Mouse (Mus musculus) lung, postnatal 36 days (tissue): ENCODE data around the gene Fcer2a.

ENCODE experiments used
- DNase-seq: peaks from one replicate; pipeline ENCODE4 v3.0.0; 2022; ENCODE audit warnings: mixed read lengths

The Fcer2a gene

DNA sequence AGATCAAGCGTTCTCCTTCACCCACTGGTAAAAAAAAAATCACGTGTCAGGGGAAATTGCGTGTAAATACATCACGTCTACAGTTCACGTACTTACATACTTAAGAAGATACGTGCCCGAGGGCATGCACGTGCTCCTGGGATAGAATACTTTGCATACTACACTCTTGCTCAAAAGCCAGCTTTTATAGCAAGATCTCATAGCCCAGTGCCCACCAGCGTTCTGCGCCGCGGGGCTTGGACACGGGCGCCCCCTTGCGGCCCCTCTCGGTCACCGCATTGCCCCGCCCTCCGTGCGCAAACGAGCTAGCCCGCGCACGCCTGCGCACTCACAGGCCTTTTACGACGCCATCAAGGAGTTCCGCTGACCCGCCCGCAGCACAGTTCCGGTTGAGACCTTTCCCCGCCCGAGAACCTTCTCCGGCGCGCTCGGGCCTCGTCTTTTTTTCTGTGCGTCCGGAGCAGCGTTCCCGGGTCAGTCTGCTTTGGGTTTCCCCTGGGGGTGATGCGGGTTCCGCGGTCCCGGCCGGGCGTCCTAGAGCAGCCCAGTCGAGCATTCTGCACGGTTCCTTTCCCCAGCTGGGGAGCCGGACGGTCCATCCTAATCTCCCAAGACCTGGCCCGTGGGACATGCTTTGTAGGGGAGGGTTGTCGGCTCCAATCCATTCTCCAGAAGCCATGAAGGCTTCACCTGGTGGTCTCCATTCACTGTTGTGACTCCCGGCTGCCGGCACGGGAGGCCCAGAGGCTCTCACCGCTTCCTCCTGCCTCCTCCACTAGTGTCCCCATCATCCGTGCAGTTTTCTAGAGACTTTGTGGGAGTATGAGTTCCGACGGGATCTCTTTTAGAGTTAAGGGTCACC lies 17.6 kb downstream of the Fcer2a start, which contains the start of gene Trappc5:
TSS of gene Trappc5 (plus strand) at position 169 of the 862 bp plus-strand sequence.
- DNase-seq, result peak; percentile 95

DNA sequence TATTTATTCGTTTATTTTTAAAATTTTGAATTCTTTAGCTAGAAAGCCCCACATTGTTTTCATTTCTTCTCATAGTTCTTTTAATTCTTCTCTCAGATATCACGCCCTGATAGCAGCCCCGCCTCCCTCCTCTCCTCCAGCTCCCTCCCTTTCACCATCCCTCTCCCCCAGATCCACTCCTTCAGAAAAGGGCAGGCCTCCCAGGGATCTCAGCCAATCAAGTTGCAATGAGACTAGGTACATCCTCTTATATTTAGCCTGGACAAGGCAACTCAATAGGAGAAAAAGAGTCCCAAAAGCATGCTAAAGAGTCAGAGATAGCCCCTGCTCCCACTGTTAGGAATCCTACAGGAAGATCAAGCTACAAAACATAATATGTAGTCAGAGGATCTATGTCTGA lies 19.3 kb downstream of the Fcer2a start:
- no peak for DNase-seq

DNA sequence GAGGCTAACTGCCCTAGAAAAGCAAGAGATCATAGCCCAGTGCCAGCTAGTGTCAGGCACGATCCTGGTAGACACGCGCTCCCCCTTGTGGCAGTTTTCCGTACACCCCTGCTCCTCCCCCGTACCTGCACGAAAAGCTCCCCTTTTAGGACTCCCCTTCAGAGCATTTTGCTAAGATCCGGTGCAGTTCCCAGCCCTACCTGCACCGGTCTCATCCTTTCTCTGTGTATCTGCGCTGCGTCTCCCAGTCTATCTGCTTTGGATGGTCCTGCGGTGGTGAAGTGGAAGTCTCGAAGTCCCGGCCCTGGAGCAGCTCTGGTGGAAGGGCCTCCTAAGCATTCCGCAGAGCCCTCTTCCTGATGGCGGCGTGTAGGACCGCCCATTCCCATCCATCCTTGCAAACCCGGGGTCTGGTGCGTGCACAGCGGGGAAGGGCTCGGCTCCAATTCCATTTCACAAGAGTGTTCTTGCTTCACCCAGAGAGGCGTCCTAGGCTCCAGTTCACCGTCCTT lies 21.9 kb downstream of the Fcer2a start, which contains the start of gene Fcor:
TSS of gene Fcor (minus strand) at position 383 of the 512 bp plus-strand sequence.
- peak; percentile 92 for DNase-seq

DNA sequence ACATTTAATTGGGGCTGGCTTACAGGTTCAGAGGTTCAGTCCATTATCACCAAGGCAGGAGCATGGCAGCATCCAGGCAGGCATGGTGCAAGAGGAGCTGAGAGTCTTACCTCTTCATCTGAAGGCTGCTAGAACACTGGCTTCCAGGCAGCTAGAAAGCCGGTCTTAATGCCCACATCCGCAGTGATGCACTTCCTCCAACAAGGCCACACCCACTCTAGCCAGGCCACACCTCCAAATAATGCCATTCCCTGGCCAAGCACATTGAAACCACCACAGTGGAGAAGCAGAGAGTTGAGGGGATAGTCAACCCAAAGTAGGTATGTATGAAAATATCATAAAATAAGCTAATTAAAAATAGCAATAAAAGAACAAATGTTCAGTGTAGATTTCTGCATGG lies 23.6 kb downstream of the Fcer2a start:
- DNase-seq, result peak; percentile 80

DNA sequence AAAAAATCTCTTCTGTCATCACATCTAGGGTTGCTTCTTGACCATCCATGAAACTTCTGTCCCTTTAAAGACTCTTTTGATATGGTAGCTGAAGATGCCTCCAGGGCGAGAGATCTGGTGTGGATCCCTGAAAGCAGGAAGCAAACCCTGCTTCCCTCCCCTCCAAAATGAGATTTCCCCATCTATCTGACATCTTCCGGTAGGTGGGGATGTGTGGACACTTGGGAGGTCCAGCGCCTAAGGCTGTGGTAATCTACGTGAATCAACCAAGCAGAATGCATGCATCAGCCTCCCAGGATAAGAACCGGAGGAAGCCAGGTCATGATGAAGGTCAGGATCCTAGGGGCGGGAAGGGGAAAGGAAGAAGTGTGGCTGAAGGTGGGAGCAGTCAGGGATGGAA lies 28.5 kb downstream of the Fcer2a start, which contains the start of gene Mcemp1:
TSS of gene Mcemp1 (plus strand) at position 248 of the 400 bp plus-strand sequence.
- peak; percentile 59 for DNase-seq

DNA sequence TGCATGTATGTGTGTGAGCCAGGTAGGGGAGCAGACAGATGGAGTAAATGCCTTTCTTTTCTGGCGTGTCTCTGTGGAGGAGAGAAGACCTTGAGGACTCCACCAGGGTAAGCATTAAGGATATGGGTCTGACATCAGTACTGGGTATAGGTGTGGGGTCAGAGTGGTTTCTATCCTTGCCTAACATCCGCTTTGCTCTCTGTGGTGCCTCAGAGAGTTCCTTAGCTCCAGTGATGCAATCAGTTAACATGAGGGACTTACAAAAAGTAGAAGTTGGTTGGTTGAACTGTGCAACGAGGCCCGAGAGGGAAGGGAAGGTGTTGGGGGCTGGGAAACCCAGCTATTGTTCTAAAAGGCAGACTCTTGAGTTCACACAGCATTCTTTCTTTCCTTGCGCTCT lies 29.6 kb downstream of the Fcer2a start:
- peak; percentile 43 for DNase-seq

DNA sequence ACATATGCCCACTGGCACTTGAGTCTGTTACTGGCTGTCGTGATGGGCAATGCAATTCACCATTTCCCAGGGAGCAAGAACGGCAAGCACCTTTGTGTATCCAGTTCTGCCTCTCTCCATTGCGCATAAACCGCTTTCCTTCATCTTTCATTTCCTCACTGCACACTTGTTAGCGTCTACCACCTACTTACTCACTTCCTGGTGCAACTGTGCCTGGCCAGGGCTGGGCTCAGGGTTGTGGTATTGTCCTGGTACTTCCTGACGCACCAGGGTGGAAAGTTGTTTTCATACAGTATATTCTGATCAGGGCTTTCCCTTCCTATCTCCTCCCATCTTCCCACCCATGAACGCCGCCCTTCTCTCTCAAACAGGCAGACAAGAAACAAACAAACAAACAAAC lies 33.1 kb downstream of the Fcer2a start:
- peak; percentile 57 for DNase-seq

DNA sequence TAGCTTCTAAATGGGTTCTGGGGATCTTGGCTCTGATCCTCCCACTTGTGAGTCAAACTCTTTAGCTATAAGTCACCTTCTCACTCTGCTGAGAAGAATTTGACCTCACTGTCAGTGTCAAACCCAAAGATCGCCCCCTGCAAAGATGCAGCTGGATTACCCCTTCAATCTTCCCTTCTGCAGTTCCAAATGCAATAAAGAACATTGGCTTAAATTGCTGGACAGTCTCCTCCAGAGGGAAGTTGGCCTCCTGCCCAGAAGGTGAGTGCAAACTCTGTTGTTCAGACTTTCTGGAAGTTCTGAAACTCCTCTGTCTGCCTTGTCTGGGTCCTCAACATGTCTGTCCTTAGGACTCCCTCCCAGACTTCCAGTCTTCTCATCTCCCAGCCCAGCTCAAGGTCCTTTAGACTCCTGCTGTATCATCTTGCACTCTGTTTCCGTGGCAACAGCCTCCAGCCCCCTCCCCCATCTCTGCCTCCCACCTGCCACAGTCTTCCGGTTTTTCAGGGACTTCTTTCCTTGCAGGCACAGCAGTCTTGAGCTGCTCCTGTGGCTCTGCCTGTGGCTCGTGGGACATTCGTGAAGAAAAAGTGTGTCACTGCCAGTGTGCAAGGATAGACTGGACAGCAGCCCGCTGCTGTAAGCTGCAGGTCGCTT lies 37.1 kb downstream of the Fcer2a start:
- peak; percentile 15 for DNase-seq

DNA sequence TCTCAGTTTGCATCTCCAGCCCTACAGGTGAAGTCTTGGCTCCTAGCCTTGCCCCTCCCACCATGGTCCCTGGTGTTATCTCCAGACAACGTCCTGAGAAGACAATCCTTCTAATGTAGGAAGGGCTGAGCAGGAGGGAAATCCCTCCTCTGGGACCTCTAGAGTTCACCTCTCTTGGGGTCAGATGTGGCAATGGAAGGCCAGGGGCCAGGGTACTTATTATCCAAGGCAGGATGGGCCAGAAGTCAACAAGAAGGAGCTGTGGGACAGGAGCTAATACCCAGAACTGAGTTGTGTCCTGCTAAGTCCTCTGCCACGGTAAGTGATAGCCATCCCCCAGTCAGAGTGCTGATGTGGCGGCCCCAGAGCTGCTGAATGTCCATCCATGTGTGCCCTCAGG lies 38.4 kb downstream of the Fcer2a start, which contains the start of gene Retn:
TSS of gene Retn (plus strand) at position 245 of the 400 bp plus-strand sequence.
- DNase-seq, result no peak

DNA sequence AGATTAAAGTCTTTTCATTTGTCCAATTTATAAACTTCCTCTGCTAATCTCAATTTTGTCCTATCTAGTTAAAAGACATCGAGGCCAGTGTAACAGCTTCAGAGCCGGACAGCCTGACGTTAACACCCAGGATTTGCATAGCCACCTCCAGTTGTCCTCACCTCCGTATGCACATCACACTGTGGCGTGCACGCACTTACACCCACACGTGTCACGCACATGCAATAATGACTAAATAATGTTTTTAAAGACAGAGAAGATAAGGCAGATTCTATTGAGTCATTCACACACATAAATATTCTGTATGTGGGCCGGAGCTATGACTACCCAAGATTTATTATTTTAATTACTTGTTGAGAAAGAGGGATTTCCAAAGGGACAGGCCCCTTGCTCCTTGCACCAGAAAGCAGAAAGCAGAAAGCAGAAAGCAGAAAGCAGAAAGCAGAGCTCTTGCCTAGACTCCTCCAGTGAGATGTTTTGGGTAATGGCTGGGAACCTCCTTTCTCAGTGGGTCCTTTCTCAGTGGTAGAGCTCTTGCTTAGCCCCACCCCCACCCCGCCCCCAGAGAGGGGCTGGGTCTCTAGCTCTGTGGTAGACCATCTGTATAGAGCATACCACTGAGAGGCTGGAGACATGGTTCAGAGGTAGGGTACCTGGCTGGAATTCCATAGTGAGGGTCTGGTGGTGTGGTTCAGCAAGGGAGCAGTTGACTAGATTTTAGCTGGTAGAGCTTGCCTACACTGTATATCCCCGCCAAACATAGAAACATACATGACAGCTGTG lies 39.1 kb downstream of the Fcer2a start:
- no peak for DNase-seq

DNA sequence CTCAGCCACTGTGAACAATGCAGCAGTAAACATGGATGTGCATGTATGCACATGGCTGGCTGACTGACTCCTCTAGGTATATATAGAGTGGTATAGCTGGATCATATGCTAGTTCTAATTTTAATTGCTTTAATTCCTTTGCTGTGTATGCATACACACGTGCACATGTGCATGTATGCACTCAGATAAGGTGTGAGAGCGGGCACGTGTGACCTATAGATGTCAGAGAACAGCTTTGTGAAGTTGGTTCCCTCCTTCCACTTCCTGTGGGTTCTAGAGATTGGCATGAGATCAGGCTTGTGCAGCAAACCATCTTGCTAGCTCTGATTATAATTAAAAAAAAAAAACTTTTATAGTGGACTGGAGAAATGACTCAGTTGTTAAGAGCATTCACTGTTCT lies 41.1 kb downstream of the Fcer2a start:
- no peak for DNase-seq

DNA sequence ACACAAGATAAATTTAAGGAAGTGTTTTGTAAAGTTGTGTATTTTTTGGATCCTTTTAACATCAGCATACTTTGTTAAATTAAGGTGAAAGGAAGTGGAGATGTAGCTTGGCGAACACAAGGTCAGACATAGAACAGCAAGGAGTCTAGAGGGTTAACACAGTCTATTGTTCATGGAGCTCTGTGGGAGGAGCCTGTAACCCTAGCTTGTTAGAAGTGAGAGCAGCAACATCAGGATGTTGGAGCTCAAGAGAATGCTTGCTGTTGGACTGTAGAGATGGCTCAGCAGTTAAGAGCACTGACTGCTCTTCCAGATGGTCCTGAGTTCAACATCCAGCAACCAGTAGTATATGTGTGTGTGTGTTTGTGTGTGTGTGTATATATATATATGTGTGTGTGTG lies 45.0 kb downstream of the Fcer2a start:
- no peak for DNase-seq

DNA sequence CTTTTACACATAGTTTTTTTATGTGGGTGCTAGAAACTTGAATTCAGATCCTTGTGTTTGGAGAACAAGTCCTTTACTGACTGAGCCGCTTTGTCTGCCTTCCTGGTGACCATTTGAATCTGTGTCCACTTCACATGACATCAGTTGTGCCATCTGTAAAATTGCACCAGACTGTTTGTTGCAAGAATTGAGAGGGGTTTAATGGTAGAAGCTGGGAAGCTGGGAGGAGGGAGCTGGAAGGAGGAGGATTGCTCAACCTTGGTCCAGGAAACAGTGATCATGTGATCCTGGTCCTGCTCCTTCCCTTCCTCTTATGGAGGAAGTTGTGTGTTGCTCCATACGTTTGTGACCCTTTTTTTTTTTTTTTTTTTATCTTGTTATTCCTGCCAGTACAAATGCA lies 45.7 kb downstream of the Fcer2a start:
- peak; percentile 71 for DNase-seq

DNA sequence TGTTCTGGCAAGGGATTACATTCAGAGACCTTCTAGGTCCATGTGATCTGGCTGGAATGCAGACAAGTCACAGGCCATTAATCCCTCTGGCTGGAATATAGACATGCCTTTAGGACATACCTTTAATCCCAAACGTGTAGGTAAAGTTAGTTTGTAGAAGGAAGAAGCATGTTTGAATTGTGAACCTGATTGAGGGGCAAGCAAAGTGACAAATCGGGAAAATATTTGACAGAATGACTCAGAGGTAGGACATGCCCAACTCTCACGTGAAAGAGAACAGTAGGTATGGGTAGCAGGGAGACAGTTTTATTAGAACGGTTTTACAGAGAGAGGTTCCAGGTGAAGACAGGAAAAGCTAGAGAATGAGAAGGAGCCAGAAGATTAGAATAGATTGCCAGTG lies 46.4 kb downstream of the Fcer2a start:
- no peak for DNase-seq

DNA sequence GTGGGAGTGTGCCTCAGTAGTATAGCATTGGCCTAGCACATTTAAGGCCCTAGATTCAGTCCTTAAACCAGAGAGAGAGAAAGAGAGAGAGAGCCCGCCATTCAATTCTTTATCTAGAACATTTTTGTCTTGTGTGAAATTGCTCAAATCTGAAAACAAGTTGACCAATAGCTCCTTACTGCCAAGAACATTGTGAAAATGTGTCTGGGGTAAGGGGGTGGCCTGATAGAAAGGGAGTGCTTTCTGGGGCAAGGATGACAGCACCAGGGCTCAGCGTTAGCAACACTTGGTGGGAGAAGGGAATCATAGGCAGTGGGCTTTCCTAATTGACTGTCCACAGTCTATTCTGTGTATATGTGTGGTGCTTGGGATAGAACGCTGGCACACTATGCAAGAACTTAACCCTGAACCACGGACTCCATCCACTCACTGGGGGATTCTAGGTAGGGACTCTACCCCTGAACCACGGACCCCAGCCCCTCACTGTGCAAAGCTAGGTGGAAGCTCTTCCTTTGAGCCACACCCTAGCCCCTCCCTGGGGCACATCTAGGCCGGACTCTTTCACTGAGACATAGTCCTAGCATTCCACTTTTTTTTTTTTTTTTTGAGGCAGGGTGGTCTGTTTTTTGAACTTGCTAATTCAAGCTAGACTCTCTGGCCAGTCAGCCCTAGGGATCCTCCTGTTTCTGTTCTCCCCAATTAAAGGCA lies 47.0 kb downstream of the Fcer2a start:
- peak; percentile 44 for DNase-seq

DNA sequence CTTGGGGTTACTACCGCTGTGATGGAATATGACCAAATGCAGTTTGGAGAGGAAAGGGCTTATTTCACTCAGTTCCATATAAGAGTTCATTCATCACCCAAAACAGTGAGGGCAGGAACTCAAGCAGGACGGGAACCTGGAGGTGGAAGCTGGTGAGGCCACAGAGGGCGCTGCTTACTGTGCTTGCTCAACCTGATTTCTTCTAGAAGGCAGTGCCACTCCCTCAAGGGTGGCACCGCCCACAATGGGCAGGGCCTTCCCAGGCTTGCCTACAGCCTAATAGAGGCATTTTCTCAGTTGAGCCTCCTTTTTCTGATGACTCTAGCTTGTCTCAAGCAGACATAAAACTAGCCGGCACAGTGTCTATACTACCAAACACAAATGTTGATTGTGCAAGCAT lies 48.2 kb downstream of the Fcer2a start:
- peak; percentile 92 for DNase-seq
